Mouse (Mus musculus) small intestine, adult 2 months (tissue): ENCODE data around the gene Aldh3b1. TPM values are rescaled to one million over a fixed set of nuclear protein-coding genes. Genes with fewer than 3 reads are reported as not detected.
A peak's percentile ranks its signal among the peaks of the same experiment; 100 is the strongest.

ENCODE experiments used
- H3K27ac ChIP-seq: fragments of 200-500 bp; 2 replicates; pipeline ENCODE4 v1.5.1; 2012; ENCODE audit warnings: low read depth, low read length, control low read depth, inconsistent platforms; ENCODE audit not compliant: insufficient read depth
- H3K27me3 ChIP-seq: fragments of 200-500 bp; 2 replicates; pipeline ENCODE4 v1.6.1; 2012; ENCODE audit warnings: mild to moderate bottlenecking, moderate library complexity, low read length, inconsistent platforms; ENCODE audit not compliant: control insufficient read depth, insufficient read depth
- H3K36me3 ChIP-seq: fragments of 200-500 bp; 2 replicates; pipeline ENCODE4 v1.6.1; 2012; ENCODE audit warnings: mild to moderate bottlenecking, low read length, control low read depth, inconsistent platforms; ENCODE audit not compliant: control insufficient read depth, insufficient read depth
- H3K4me1 ChIP-seq: fragments of 200-500 bp; 2 replicates; pipeline ENCODE4 v1.6.1; 2012; ENCODE audit warnings: low read length, inconsistent platforms, mixed read lengths; ENCODE audit not compliant: control insufficient read depth, insufficient read depth, insufficient read length
- H3K4me3 ChIP-seq: fragments of 200-500 bp; 2 replicates; pipeline ENCODE4 v1.5.1; 2012; ENCODE audit warnings: low read depth, mild to moderate bottlenecking, control low read depth, inconsistent platforms, low read length, moderate library complexity
- CTCF ChIP-seq: fragments of 200-500 bp; IDR thresholded peaks from 2 replicates; pipeline ENCODE4 v1.5.1; 2012; ENCODE audit warnings: low read depth, mild to moderate bottlenecking, control low read depth, inconsistent platforms, low read length, moderate library complexity, mixed read lengths; ENCODE audit not compliant: insufficient replicate concordance, insufficient read length; ENCODE audit errors: extremely low read depth
- POLR2A ChIP-seq: fragments of 200-500 bp; IDR thresholded peaks from 2 replicates; pipeline ENCODE4 v1.6.1; 2012; ENCODE audit warnings: low read depth, mild to moderate bottlenecking, control low read depth, inconsistent platforms, low read length, moderate library complexity
- WGBS: fragments of 180-500 bp; shearing (Covaris S2); methylation state at CpG from one replicate; pipeline ENCODE4 v1.1.7; 2018; 5-methylcytosine and 5-hydroxymethylcytosine counted together
- polyA plus RNA-seq: library from polyadenylated mRNA; depleted of rRNA; stranded (reverse); fragments of >200 nt; gene quantifications from 2 replicates; pipeline ENCODE4 v1.2.3, GENCODE M21; 2012

The Aldh3b1 gene
- polyA plus RNA-seq, 1 experiment: 43.0 TPM

DNA sequence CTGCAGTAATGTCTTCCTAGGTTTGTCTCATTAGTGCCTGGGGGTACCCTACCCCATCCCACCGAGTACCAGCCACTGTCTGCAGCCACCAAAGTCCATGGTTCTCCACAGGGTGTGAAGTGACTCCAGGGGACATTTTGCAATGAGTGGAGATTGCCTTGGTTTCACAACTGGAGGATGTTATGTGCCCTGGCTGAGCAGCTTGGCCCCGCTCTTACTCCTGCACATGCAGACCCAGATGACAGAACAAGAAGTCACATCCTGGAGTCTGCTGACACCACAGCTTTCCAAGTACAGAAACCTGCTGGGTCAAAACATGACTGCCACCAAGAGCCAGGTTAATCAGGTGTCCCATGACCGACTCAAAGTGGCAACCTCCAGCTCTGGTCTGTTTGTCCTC, 25.4 kb upstream of the Aldh3b1 start:
- 60% methylated on average over 3 of the region's 3 CpGs for WGBS
- no peak overlapping the region for H3K27ac ChIP-seq
- no peak for TF ChIP-seq POLR2A
- TF ChIP-seq CTCF: no peak

DNA sequence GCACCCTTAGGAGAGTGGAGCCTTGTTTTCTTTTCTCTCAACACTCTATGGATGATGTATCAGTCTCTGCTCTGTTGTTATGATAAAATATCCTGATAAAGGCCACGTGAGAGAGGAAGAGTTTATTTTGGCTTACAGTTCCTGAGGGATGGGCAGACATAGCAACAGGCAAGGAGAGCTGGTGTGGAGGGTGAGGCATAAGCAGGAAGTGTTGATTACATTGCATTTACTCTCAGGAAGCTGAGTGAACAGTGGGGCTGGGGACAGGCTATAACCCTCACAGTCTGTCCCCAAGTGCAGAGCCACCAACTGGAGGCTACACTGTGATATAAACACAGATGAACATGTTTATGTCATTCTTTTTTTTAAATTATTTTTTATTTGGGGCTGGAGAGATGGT, 22.5 kb upstream of the Aldh3b1 start:
- 40% methylated on average over 1 of the region's 1 CpGs for WGBS
- Histone ChIP-seq H3K36me3 (peaks cover 14% of the 10 kb centered on the region), H3K27ac (no peak overlapping the region), H3K27me3 (no peaks in the 10 kb centered on the region), H3K4me1 (peaks cover 15% of the 10 kb centered on the region), H3K4me3 (no peak overlapping the region)
- TF ChIP-seq CTCF (no peak), POLR2A (no peak)

More for the DNA sequence above, 25.4 kb upstream of the Aldh3b1 start:
- Histone ChIP-seq H3K27me3 (no peaks in the 10 kb centered on the region), H3K36me3 (no peaks in the 10 kb centered on the region), H3K4me3 (no peak overlapping the region), H3K4me1 (peaks cover 25% of the 10 kb centered on the region)

- no peak overlapping the region for H3K4me3 ChIP-seq
- TF ChIP-seq POLR2A: no peak
- TF ChIP-seq CTCF: no peak
- peaks cover 16% of the 10 kb centered on the region for H3K36me3 ChIP-seq
- no peaks in the 10 kb centered on the region for H3K27me3 ChIP-seq
- no peak overlapping the region for H3K27ac ChIP-seq
- peaks cover 12% of the 10 kb centered on the region for H3K4me1 ChIP-seq
Observed at GRCm38 (mm10) chr19:3951461-3951860, 21.9 kb upstream of the Aldh3b1 start.

GRCm38 (mm10) chr19:3950331-3950730, 20.7 kb upstream of the Aldh3b1 start:
- TF ChIP-seq CTCF (no peak), POLR2A (no peak)
- Histone ChIP-seq H3K4me3 (no peak overlapping the region), H3K36me3 (peaks cover 18% of the 10 kb centered on the region), H3K27me3 (no peaks in the 10 kb centered on the region), H3K4me1 (peaks cover 4% of the 10 kb centered on the region), H3K27ac (no peak overlapping the region)
- 90% methylated on average over 3 of the region's 3 CpGs for WGBS

DNA sequence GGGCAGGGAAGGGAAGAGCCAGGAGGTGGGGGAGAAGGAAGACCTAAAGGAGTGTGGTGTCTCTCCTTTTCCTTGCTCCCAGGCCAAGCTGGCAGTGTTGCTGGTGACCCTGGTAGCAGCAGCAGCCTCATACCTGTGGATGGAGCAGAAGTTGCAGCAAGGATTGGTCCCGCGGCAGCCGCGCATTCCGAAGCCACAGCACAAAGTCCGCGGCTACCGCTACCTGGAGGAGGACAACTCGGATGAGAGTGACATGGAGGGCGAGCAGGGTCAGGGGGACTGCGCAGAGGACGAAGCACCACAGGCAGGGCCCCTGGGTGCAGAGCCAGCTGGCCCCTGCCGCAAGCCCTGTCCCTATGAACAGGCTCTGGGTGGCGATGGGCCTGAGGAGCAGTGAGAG, 18.9 kb upstream of the Aldh3b1 start:
- WGBS: 88% methylated on average over 14 of the region's 14 CpGs
- peaks cover 19% of the 10 kb centered on the region for H3K36me3 ChIP-seq

DNA sequence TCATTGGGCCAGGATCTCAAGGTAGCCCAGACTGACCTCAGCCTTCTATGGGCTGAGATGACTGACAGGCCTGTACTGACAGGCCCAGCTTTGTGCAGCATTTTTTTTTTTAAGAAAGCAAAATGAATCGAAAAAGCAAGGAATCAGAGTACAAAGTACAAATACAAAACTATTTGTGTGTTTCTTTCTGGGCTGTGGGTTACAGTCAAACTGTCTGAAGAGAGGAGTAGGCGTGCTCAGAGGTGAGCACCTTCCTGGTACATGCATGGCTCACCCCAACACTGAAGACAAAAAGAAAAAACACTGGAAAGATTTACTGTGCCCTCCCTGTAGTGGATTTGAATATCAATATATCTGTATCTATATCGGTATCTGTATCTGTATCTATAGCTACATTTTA, 18.2 kb upstream of the Aldh3b1 start:
- no peak overlapping the region for H3K4me3 ChIP-seq
- no peak for TF ChIP-seq POLR2A
- TF ChIP-seq CTCF: no peak
- peaks cover 8% of the 10 kb centered on the region for H3K4me1 ChIP-seq
- no peaks in the 10 kb centered on the region for H3K27me3 ChIP-seq
- peaks cover 19% of the 10 kb centered on the region for H3K36me3 ChIP-seq
- H3K27ac ChIP-seq: no peak overlapping the region
- 74% methylated on average over 3 of the region's 3 CpGs for WGBS

More for the DNA sequence above, 18.9 kb upstream of the Aldh3b1 start:
- Histone ChIP-seq H3K4me1 (peaks cover 3% of the 10 kb centered on the region; the same call in 1 of the 2 replicates), H3K27me3 (no peaks in the 10 kb centered on the region), H3K27ac (no peak overlapping the region), H3K4me3 (no peak overlapping the region)
- TF ChIP-seq CTCF (no peak), POLR2A (no peak)

DNA sequence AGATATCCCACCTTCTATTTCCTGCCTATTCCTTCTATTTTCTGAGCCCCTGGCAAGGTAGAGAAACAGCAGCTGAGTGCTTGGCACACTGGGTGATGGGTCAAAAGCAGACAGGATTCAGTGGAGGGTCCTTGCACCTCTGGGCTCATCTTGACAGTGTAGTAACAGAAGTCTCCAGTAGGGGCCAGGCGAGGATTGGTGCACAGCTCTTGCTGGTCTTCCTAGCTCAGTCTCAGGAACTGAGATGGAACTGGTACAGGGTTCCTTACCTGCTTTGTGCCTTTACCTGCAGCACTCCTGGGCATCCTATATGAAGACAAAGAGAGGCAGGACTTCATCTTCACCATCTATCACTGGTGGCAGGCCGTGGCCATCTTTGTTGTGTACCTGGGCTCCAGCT, 17.1 kb upstream of the Aldh3b1 start:
- Histone ChIP-seq H3K4me3 (no peak overlapping the region), H3K4me1 (peaks cover 12% of the 10 kb centered on the region), H3K36me3 (peaks cover 22% of the 10 kb centered on the region), H3K27me3 (no peaks in the 10 kb centered on the region), H3K27ac (no peak overlapping the region)
- TF ChIP-seq CTCF (peak; percentile 84; the same call in 1 of the 2 replicates), POLR2A (no peak)
- 45% methylated on average over 2 of the region's 2 CpGs for WGBS
